Mouse (Mus musculus) spleen, postnatal 14 days (tissue): ENCODE results near the gene Man1c1.

ENCODE experiments used
- DNase-seq, 2 experiments: peaks; one replicate each; pipeline ENCODE4 v3.0.0; 2021 to 2022; ENCODE audit warnings: low spot score in 2 of 2

Gene Man1c1

GRCm38 (mm10) chr4:134548169-134548938 lies 155.7 kb downstream of the Man1c1 start:
- DNase-seq = no peak

GRCm38 (mm10) chr4:134546814-134547705 lies 157.0 kb downstream of the Man1c1 start:
- DNase-seq = no peak

GRCm38 (mm10) chr4:134543261-134543660 lies 160.8 kb downstream of the Man1c1 start:
- peak; percentile 84 to 91 for DNase-seq

- DNase-seq = no peak
These were observed 161.4 kb downstream of the Man1c1 start for GRCm38 (mm10) chr4:134542726-134543125.

GRCm38 (mm10) chr4:134538997-134539580 lies 165.0 kb downstream of the Man1c1 start:
- DNase-seq = no peak

- no peak for DNase-seq
These were observed 168.3 kb downstream of the Man1c1 start for GRCm38 (mm10) chr4:134535787-134536151.

GRCm38 (mm10) chr4:134534932-134535786 lies 168.9 kb downstream of the Man1c1 start, which contains the start of gene Mtfr1l:
TSS of gene Mtfr1l (minus strand) at chr4:134535387.
- DNase-seq = peak; percentile 92 to 96

GRCm38 (mm10) chr4:134534124-134534886 lies 169.8 kb downstream of the Man1c1 start:
- DNase-seq = peak; percentile 64 to 72

- DNase-seq = no peak
These were observed 170.7 kb downstream of the Man1c1 start for GRCm38 (mm10) chr4:134533421-134533820.

GRCm38 (mm10) chr4:134532928-134533327 lies 171.2 kb downstream of the Man1c1 start:
- DNase-seq = no peak

GRCm38 (mm10) chr4:134526220-134526619 lies 177.9 kb downstream of the Man1c1 start:
- DNase-seq = no peak

GRCm38 (mm10) chr4:134525806-134526205 lies 178.3 kb downstream of the Man1c1 start:
- DNase-seq = no peak

GRCm38 (mm10) chr4:134523447-134523846 lies 180.6 kb downstream of the Man1c1 start:
- no peak for DNase-seq

- no peak for DNase-seq
These were observed 184.8 kb downstream of the Man1c1 start for GRCm38 (mm10) chr4:134519281-134519680.

GRCm38 (mm10) chr4:134518541-134518940 lies 185.5 kb downstream of the Man1c1 start:
- DNase-seq = no peak

GRCm38 (mm10) chr4:134517719-134518118 lies 186.4 kb downstream of the Man1c1 start:
- no peak for DNase-seq

- no peak for DNase-seq
These were observed 187.1 kb downstream of the Man1c1 start for GRCm38 (mm10) chr4:134516981-134517380.

GRCm38 (mm10) chr4:134515614-134516013 lies 188.5 kb downstream of the Man1c1 start:
- no peak for DNase-seq

- DNase-seq = no peak
These were observed 189.7 kb downstream of the Man1c1 start for GRCm38 (mm10) chr4:134514309-134514930.

- DNase-seq = peak; percentile 49 to 62
These were observed 191.3 kb downstream of the Man1c1 start for GRCm38 (mm10) chr4:134512798-134513197.
